Mouse (Mus musculus): ENCODE results near the gene Ccl2. TPM values are rescaled to one million over a fixed set of nuclear protein-coding genes. Genes with fewer than 3 reads are reported as not detected.

Gene Ccl2
- polyA plus RNA-seq, 1 experiment = 110 TPM

DNA sequence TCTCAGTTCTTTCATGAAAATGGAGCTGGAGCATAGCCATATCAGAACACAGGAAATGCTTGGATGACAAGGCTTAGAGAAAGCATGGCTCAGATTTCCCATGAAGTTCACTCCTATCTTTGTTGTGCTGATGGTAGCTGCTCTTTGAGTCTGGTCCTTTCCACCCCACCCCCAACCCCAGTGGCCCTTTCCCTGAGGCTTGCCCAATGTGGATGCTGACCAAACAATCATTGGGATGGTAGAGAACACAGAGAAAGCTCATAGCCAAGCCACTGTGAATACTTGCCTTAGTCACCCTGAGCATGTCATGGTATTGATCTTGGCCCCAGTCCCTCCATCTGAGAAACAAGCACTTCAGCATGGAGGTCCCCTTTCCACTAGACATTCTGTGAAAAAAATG, 3.2 kb upstream of the Ccl2 start:
- Histone ChIP-seq H3K27ac (ENCODE audit: insufficient read depth, low read length) (peak overlapping the region; percentile 91), H3K4me1 (ENCODE audit: control insufficient read depth, insufficient read depth, low read length) (peaks cover 18% of the 10 kb centered on the region), H3K4me3 (ENCODE audit: insufficient read depth, low read length) (no peak overlapping the region)
- TF ChIP-seq CTCF (IDR thresholded peaks at IDR 0.05; ENCODE audit: borderline replicate concordance, insufficient read depth, low read length) (no peak), POLR2A (IDR thresholded peaks at IDR 0.05; ENCODE audit: low read depth, low read length) (no peak)

DNA sequence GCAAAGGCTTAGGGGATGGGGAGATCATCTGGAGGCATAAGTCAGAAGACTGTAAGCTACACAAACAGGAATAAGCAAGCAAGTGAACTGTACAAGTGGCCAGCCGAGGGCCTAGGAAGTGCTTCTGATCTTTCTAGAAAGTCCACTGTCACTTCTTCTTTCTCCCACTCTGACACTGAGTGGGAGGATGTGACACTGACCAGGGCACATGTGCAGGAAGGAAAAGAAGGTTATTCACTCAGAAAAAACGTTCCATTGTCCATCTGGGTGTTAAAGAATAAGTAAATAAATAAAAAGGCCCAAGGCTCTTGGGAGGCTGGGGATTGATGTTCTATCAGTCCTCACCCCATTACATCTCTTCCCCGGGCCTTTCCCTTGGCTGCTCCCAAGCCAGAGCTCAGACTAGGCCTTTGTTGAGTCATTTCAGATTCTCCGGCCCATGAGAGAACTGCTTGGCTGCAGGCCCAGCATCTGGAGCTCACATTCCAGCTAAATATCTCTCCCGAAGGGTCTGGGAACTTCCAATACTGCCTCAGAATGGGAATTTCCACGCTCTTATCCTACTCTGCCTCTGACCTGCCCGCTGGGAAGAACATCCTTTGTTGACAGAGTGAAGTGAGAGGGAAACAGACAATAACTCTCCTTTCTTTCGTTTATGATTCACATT, 2.6 kb upstream of the Ccl2 start:
- Histone ChIP-seq H3K27ac (ENCODE audit: insufficient read depth, low read length) (peak overlapping the region; percentile 98), H3K4me1 (ENCODE audit: control insufficient read depth, insufficient read depth, low read length) (peaks cover 18% of the 10 kb centered on the region), H3K4me3 (ENCODE audit: insufficient read depth, low read length) (no peak overlapping the region)
- TF ChIP-seq POLR2A (IDR thresholded peaks at IDR 0.05; ENCODE audit: low read depth, low read length) (no peak), CTCF (IDR thresholded peaks at IDR 0.05; ENCODE audit: borderline replicate concordance, insufficient read depth, low read length) (no peak)

DNA sequence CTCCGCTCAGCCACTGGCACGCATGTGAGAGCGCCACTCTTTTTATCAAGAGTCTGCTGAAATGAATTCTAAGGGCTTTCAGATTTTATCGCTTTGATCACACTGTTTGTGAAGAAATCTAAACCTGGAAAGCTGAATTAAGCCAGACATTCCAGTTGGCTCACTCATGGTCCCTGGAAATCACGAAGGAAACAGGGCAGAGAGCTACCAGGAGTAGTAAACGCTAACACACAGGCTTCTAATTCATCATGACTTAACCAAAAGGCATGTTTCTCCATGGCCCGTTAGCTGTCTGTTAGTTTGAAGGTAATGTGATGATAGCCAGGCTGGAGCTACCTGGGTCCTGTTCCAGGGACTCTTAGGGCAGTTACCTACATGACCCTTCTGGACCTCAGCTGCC, 925 bp upstream of the Ccl2 start:
- Histone ChIP-seq H3K27ac (ENCODE audit: insufficient read depth, low read length) (peak overlapping the region; percentile 98), H3K4me1 (ENCODE audit: control insufficient read depth, insufficient read depth, low read length) (peaks cover 22% of the 10 kb centered on the region), H3K4me3 (ENCODE audit: insufficient read depth, low read length) (no peak overlapping the region)
- TF ChIP-seq CTCF (IDR thresholded peaks at IDR 0.05; ENCODE audit: borderline replicate concordance, insufficient read depth, low read length) (no peak), POLR2A (IDR thresholded peaks at IDR 0.05; ENCODE audit: low read depth, low read length) (no peak)

DNA sequence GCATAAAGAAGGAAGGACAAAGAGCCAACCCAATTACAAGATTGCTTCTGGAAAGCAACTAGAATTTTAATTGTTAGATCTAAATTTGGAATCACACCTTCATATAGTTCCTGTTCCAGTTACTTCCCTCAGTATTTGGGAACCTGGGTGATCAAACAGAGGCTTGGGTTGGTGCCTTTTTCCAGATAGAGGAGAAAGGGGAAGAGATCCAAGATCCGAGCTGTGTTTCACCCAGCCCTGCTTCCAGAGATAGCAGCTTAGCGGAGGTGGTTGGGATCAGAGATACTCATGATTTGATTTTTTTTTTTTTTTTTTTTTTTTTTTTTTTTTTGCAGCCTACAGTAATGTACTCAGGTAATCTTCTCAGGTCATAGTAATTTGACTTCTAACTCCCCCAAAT, 486 bp downstream of the Ccl2 start:
- H3K27ac ChIP-seq (ENCODE audit: insufficient read depth, low read length) = peak overlapping the region; percentile 55

DNA sequence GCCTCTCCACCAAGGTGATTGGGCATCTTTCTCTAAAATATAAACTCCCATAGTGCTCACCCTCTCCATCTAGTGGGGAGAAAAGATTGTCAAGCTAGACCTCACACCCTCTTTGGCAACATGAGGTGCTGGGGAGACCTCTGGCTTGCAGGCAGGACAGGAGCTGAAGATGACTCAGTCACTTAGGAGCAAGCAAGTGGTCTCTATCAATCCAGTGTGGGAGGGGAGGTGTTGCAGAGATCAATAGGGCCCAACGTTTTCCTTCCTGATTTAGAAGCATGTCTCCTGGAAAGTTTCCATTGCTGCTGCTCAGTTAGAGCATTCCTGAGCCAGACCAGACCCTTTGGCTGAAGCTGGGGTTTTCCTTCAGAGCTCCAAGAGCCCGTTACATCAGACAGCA, 3.2 kb downstream of the Ccl2 start, which contains the start of gene Gm17268:
TSS of gene Gm17268 (minus strand) at position 28 of the 400 bp plus-strand sequence.
- Histone ChIP-seq H3K4me1 (ENCODE audit: control insufficient read depth, insufficient read depth, low read length) (peaks cover 10% of the 10 kb centered on the region), H3K4me3 (ENCODE audit: insufficient read depth, low read length) (no peak within 1 kb of the TSS), H3K27ac (ENCODE audit: insufficient read depth, low read length) (peak within 1 kb of the TSS; percentile 72)
- no peak for TF ChIP-seq CTCF (IDR thresholded peaks at IDR 0.05; ENCODE audit: borderline replicate concordance, insufficient read depth, low read length)
- TF ChIP-seq POLR2A (IDR thresholded peaks at IDR 0.05; ENCODE audit: low read depth, low read length) = 0 out of 2 replicates have a peak, but pooled peaks have one; percentile 29

More for the DNA sequence above, 486 bp downstream of the Ccl2 start:
- no peak for TF ChIP-seq CTCF (IDR thresholded peaks at IDR 0.05; ENCODE audit: borderline replicate concordance, insufficient read depth, low read length)
- TF ChIP-seq POLR2A (IDR thresholded peaks at IDR 0.05; ENCODE audit: low read depth, low read length) = no peak
- peaks cover 25% of the 10 kb centered on the region for H3K4me1 ChIP-seq (ENCODE audit: control insufficient read depth, insufficient read depth, low read length)
- H3K4me3 ChIP-seq (ENCODE audit: insufficient read depth, low read length) = no peak overlapping the region

DNA sequence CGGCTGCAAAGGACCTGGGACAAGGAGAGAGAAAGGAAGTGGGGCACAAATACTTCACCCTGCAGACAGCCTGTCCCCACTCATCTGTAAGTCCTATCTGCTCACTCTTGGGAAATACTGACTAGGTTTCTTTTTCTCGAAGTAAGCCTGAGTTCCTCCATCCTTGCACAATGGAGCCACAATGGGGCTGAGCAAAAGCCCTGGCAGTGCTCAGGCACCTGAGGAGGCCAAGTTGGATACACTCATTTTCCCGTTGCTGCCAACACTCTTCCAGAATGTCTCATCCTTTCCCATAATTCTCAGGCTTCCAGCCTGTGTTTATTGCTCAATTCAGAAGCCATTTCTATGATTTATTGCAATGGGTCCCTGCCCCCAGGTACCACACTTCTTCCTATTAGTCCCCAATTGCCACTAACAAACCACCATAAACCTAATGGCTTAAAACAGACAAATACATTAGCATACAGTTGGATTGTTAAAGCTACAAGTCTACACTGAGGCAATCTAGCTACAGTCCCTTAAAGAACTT, 3.8 kb downstream of the Ccl2 start:
- H3K27ac ChIP-seq (ENCODE audit: insufficient read depth, low read length) = peak overlapping the region; percentile 72
- H3K4me1 ChIP-seq (ENCODE audit: control insufficient read depth, insufficient read depth, low read length) = peaks cover 10% of the 10 kb centered on the region
- no peak for TF ChIP-seq CTCF (IDR thresholded peaks at IDR 0.05; ENCODE audit: borderline replicate concordance, insufficient read depth, low read length)
- no peak for TF ChIP-seq POLR2A (IDR thresholded peaks at IDR 0.05; ENCODE audit: low read depth, low read length)
- H3K4me3 ChIP-seq (ENCODE audit: insufficient read depth, low read length) = no peak overlapping the region

DNA sequence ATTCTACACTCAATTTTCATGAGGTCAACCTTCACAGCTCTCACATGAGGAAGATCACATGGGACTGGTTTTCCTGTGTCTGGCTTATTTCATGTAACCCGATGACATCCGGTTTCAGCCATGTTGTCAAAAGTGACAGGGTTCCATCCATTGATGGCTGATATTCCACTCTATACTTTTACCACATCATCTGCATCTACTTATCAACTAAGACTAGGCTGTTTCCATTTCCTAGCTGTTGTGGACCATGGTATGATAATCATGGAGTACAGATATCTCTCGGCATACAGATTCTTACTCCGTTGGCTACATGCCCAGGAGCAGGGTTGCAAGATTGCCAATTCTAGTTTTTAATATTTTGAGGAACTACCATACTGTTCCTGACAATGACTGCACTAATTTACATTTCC, 6.3 kb downstream of the Ccl2 start:
- H3K4me1 ChIP-seq (ENCODE audit: control insufficient read depth, insufficient read depth, low read length) = peaks cover 13% of the 10 kb centered on the region
- no peak for TF ChIP-seq POLR2A (IDR thresholded peaks at IDR 0.05; ENCODE audit: low read depth, low read length)

DNA sequence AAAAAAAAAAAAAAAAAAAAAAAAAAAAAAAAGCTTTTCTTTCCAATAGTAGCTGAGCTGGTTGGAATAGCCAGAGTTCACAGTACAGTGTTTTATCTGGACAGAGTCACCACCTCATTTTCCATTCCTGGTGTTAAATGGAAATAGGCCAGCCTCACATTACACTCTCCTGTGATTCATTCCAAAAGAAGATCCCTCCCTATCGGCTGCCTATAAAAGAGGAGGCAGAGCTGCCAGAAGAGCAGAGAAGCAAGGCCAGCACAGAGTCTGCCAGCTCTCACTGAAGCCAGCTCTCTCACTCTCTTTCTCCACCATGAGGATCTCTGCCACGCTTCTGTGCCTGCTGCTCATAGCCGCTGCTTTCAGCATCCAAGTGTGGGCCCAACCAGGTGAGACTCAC, 10.1 kb downstream of the Ccl2 start, which contains the start of gene Ccl7:
TSS of gene Ccl7 (plus strand) at position 242 of the 400 bp plus-strand sequence.
- TF ChIP-seq POLR2A (IDR thresholded peaks at IDR 0.05; ENCODE audit: low read depth, low read length) (peak; percentile 99), CTCF (IDR thresholded peaks at IDR 0.05; ENCODE audit: borderline replicate concordance, insufficient read depth, low read length) (no peak)
- H3K4me3 ChIP-seq (ENCODE audit: insufficient read depth, low read length) = peak within 1 kb of the TSS; percentile 35
- peak within 1 kb of the TSS; percentile 88 for H3K27ac ChIP-seq (ENCODE audit: insufficient read depth, low read length)
- peaks cover 13% of the 10 kb centered on the region for H3K4me1 ChIP-seq (ENCODE audit: control insufficient read depth, insufficient read depth, low read length)

More for the DNA sequence above, 6.3 kb downstream of the Ccl2 start:
- Histone ChIP-seq H3K4me3 (ENCODE audit: insufficient read depth, low read length) (no peak overlapping the region), H3K27ac (ENCODE audit: insufficient read depth, low read length) (peak overlapping the region; percentile 37)

DNA sequence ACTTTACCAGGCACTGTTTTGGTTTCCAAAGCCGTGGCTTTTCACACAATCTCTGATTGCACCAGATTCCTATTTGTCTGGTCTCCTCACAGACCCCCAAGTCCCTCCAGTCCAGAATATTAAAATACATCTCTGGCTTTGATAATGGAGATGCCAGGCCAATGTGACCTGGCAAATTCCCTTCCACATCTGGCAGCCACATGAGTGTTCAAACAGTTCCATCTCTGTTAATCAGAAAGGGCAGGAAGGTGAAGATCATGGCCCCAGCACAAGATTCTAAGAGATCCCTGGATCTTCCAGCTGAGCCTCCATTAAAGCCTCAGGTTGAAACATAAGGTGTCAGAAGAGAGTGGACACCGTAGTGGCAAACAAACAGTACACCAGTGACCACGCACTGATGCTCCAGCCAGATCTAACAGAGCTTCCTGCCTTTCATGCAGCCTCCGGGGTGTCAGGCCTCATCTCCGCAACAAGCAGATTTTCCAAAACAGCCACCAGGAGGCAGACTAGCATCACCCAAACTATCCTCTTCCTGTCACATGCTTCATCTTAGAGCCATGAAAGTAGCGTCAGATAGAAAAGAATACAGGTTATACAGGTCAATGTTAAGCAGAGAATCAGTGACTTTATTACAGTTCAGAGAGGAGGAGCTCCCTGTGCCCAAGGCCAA, 12.5 kb downstream of the Ccl2 start:
- Histone ChIP-seq H3K4me1 (ENCODE audit: control insufficient read depth, insufficient read depth, low read length) (peaks cover 13% of the 10 kb centered on the region), H3K27ac (ENCODE audit: insufficient read depth, low read length) (peak overlapping the region; percentile 23), H3K4me3 (ENCODE audit: insufficient read depth, low read length) (no peak overlapping the region)
- peak; percentile 10; the same call in 1 of the 2 replicates for TF ChIP-seq CTCF (IDR thresholded peaks at IDR 0.05; ENCODE audit: borderline replicate concordance, insufficient read depth, low read length)
- TF ChIP-seq POLR2A (IDR thresholded peaks at IDR 0.05; ENCODE audit: low read depth, low read length) = peak; percentile 78

DNA sequence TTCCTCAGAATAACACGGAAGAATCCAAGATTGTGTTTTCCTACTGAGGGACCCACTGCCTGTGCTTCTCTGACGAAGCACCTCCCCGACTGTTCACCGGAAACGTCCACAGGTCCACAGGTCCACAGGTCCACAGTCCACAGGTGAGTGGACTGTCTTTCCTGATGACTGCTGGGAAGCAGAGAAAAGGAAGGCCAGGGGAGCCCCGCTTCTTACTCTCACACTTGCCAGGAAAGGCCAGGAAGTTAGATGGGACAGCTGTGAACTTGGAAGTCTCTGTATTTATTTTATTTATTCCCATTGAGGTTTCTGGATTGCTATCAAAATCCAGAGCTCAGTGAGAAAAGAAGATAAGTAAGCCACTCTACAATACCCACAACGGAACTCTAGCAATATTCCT, 18.5 kb downstream of the Ccl2 start:
- Histone ChIP-seq H3K4me3 (ENCODE audit: insufficient read depth, low read length) (no peak overlapping the region), H3K4me1 (ENCODE audit: control insufficient read depth, insufficient read depth, low read length) (no peaks in the 10 kb centered on the region), H3K27ac (ENCODE audit: insufficient read depth, low read length) (no peak overlapping the region)
- TF ChIP-seq POLR2A (IDR thresholded peaks at IDR 0.05; ENCODE audit: low read depth, low read length) (no peak), CTCF (IDR thresholded peaks at IDR 0.05; ENCODE audit: borderline replicate concordance, insufficient read depth, low read length) (no peak)
